Mouse (Mus musculus) embryonic fibroblast, embryonic 13.5 days (primary cell): ENCODE data around the gene Kif16b.

Source experiments
- CTCF ChIP-seq: IDR thresholded peaks from 2 replicates; pipeline ENCODE4 v1.5.1; 2011; ENCODE audit warnings: mild to moderate bottlenecking, control low read depth, low read length, moderate library complexity, borderline replicate concordance; ENCODE audit not compliant: insufficient read depth
- POLR2A ChIP-seq: IDR thresholded peaks from 2 replicates; pipeline ENCODE4 v1.6.1; 2011; ENCODE audit warnings: low read depth, mild to moderate bottlenecking, control low read depth, low read length, moderate library complexity

GRCm38 (mm10) chr2:142589403-142590283, 311.7 kb downstream of the Kif16b start:
- TF ChIP-seq POLR2A = no peak
- no peak for TF ChIP-seq CTCF
